Mouse (Mus musculus): ENCODE data around the gene Zxdc. TPM values are rescaled to one million over a fixed set of nuclear protein-coding genes. Genes with fewer than 3 reads are reported as not detected.

Gene Zxdc
- total RNA-seq, 2 experiments from 2014 or later: 8.9 to 10.2 TPM

GRCm38 (mm10) chr6:90369725-90370553 lies 647 bp downstream of the Zxdc start:
- peak; percentile 12; the same call in 1 of the 2 replicates for ATAC-seq (replicated peaks; ENCODE audit: low FRiP score, low TSS enrichment, poor library complexity, severe bottlenecking)

- ATAC-seq (replicated peaks; ENCODE audit: low FRiP score, low TSS enrichment, poor library complexity, severe bottlenecking): peak; percentile 87
These were observed 5.4 kb downstream of the Zxdc start for GRCm38 (mm10) chr6:90374647-90375046.

- no peak for ATAC-seq (replicated peaks; ENCODE audit: low FRiP score, low TSS enrichment, poor library complexity, severe bottlenecking)
These were observed 8.4 kb downstream of the Zxdc start for GRCm38 (mm10) chr6:90377708-90378107.

- ATAC-seq (replicated peaks; ENCODE audit: low FRiP score, low TSS enrichment, poor library complexity, severe bottlenecking): no peak
These were observed 12.2 kb downstream of the Zxdc start for GRCm38 (mm10) chr6:90381465-90381864.

GRCm38 (mm10) chr6:90390629-90391028 lies 21.3 kb downstream of the Zxdc start:
- ATAC-seq (replicated peaks; ENCODE audit: low FRiP score, low TSS enrichment, poor library complexity, severe bottlenecking): no peak

DNA sequence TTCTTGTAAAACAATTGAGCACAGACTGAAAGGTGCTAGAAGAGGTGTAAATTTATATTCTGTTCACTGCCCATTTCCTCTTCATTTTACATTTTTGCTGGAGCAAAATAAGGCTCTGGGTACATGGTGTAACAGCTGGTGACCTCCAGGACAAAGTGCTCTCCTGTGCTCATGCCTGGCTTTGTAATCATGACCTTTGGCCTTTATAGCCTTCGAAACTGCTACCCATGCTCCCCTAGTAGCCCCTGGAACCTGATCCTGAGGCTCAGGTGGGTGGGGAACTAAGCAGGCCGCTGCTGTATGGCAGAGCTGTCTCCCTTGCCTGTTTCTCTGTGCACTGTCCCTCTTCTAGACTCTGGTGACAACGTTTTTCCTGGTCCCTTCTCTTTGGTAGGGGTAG lies 24.7 kb downstream of the Zxdc start:
- no peak for ATAC-seq (replicated peaks; ENCODE audit: low FRiP score, low TSS enrichment, poor library complexity, severe bottlenecking)

GRCm38 (mm10) chr6:90395751-90396150 lies 26.5 kb downstream of the Zxdc start:
- no peak for ATAC-seq (replicated peaks; ENCODE audit: low FRiP score, low TSS enrichment, poor library complexity, severe bottlenecking)

DNA sequence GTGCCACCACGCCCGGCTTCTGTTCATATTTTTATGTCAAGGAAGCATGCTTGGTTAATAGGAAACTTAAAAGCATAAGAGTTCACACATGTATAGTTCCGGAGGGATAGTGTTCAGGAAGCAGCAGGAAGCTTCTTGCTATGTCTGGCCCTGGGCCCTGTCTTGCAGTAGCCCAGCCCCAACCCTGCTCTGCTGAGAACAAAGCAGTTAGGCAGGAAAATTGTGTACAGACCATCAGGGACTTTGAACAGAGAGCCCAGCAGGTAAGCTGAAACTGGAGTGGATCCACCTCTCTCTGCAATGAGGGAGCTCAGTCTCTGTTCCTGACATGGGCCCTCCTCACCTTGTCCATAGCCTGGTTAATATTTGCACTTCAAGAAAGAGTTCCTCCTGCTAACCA lies 28.0 kb downstream of the Zxdc start:
- ATAC-seq (replicated peaks; ENCODE audit: low FRiP score, low TSS enrichment, poor library complexity, severe bottlenecking): no peak

- ATAC-seq (replicated peaks; ENCODE audit: low FRiP score, low TSS enrichment, poor library complexity, severe bottlenecking): no peak
These were observed 39.3 kb downstream of the Zxdc start for GRCm38 (mm10) chr6:90408632-90409031.

DNA sequence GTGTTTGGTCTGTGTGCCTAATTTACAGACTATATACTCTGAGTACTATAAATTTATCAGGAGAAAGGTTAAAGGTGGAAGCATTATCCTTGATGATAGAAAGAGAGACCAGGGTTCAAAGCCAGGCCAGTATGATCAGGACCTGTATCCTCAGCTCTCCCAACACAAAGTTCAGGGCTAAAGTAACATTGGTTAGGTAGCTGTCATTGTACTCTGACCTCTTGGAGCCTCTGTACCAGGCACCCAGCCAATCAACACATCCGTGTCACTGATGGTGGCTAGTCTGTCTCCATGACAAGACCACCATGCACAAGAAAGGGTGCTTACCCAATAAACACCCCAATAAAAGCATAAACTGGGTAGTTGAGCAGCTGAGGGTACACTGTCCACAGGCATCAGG lies 41.7 kb downstream of the Zxdc start:
- ATAC-seq (replicated peaks; ENCODE audit: low FRiP score, low TSS enrichment, poor library complexity, severe bottlenecking): no peak

GRCm38 (mm10) chr6:90411926-90412325 lies 42.6 kb downstream of the Zxdc start:
- ATAC-seq (replicated peaks; ENCODE audit: low FRiP score, low TSS enrichment, poor library complexity, severe bottlenecking): no peak

GRCm38 (mm10) chr6:90422565-90422964 lies 53.3 kb downstream of the Zxdc start:
- peak; percentile 98 for ATAC-seq (replicated peaks; ENCODE audit: low FRiP score, low TSS enrichment, poor library complexity, severe bottlenecking)

- ATAC-seq (replicated peaks; ENCODE audit: low FRiP score, low TSS enrichment, poor library complexity, severe bottlenecking): no peak
These were observed 56.1 kb downstream of the Zxdc start for GRCm38 (mm10) chr6:90425361-90425760.

DNA sequence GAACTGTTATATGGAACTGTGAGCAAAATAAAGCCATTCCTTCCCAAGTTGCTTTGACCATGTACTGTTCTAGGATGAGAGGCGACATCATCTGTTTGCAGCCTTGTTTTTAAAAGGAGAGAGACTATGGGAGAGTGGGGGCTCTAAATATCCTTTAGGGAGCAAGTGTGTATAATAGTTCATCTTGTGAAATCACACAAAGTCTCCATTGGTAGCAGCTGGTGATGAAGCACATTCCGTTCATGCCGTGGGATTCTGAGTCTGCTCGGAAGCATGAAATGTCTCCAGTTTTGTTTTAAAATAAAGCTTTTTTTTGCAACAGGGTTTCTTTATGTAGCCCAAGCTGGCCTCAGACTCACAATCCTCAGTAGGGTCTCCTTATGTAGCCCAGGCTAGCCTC lies 56.7 kb downstream of the Zxdc start:
- ATAC-seq (replicated peaks; ENCODE audit: low FRiP score, low TSS enrichment, poor library complexity, severe bottlenecking): no peak

DNA sequence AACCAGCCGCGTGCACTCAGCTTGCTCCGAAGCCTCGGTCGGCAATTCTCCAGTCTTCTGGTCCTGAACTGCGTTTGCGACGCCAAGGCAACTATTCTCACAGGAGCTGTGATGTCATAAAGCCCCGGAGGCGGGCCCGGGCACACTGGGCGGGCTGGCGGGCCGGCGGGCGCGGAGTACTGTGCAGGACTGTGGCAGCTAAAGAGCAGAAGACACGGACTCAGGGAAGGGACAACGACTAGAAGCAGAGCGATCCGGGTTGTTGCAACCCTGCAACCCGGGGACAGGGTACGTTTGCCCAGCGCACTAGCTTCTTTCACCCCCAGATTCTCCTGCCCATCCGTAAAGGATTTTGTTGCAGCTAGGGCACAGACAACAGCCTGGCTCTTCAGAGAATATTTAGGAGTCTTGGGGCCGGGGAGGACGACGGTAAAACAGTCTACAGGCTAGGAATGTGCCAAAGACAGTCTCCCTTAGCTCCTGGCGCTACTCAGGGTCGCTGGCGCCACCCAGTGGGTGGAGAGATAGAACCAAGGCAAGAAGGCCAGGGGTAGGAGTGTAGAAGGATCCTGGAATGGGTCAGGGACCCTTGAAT lies 59.2 kb downstream of the Zxdc start, which contains the start of gene Cfap100:
Gene Cfap100 (minus strand): TSS at position 418 of the 595 bp plus-strand sequence.
- peak; percentile 83 for ATAC-seq (replicated peaks; ENCODE audit: low FRiP score, low TSS enrichment, poor library complexity, severe bottlenecking)

GRCm38 (mm10) chr6:90429911-90430310 lies 60.6 kb downstream of the Zxdc start:
- no peak for ATAC-seq (replicated peaks; ENCODE audit: low FRiP score, low TSS enrichment, poor library complexity, severe bottlenecking)

DNA sequence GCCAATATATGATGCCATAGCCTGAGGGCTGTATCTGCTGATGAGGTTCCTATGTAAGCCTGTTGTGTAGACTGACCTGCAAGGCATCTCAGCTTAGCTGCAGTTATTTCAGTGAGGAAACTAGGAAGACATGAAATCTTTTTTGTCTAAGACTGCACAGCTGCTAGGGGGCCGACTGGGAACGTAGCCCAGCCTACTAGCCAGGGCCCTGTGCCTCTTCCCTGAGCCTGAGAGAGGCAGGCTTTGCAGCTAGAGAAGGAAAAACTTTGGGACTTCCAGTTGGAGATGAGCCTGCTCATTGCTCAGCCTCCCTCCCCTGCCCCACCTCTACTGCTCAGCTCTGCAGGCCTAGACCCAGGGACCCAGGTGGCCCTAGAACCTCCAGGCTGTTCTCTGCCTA lies 62.2 kb downstream of the Zxdc start:
- no peak for ATAC-seq (replicated peaks; ENCODE audit: low FRiP score, low TSS enrichment, poor library complexity, severe bottlenecking)

DNA sequence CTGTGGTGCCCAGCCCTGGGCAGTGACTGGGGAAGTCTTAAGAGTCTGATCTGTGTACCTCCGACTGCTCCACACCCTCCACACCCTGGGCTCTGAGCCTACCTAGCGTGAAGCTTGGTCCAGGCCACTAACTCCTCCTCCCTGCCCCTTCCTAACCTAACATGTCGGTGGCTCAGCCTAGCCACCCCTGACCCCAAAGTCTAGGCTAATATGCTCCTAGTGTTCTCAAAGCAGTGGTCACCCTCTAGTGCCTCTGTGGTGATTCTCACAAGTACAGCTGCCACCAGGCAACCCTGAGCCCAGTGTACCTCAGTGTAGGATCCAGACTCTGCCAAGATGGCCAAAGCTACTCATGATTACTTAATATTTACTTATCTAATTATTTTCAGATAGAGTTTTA lies 65.4 kb downstream of the Zxdc start:
- no peak for ATAC-seq (replicated peaks; ENCODE audit: low FRiP score, low TSS enrichment, poor library complexity, severe bottlenecking)

DNA sequence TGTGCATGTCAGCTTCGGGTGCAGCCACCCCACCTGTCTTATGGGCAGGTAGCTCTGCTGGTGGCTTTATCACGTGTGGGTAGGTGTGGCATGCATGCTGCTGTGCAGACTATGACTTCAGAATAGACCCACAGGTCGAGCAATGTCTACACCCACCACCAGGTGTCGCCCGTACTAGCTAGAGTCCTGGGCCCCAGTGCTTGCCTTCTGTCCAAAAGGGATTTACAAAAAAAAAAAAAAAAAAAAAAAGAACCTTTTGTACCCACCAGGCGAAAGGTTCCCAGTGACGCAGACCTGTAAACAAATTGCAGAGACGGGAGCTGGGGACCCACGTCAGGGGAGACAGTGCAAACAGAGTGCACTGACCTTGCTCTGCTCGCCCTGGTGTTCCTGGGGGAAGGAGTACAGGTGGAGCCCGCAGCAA lies 65.9 kb downstream of the Zxdc start:
- peak; percentile 95 for ATAC-seq (replicated peaks; ENCODE audit: low FRiP score, low TSS enrichment, poor library complexity, severe bottlenecking)

GRCm38 (mm10) chr6:90436192-90436907 lies 67.1 kb downstream of the Zxdc start:
- ATAC-seq (replicated peaks; ENCODE audit: low FRiP score, low TSS enrichment, poor library complexity, severe bottlenecking): no peak
